Mouse (Mus musculus) C2C12 (cell line): ENCODE data around the gene Zfp618.

Experiments used
- CEBPB ChIP-seq: IDR thresholded peaks from one replicate; pipeline ENCODE4 v1.6.1; 2011; ENCODE audit warnings: low read depth, mild to moderate bottlenecking, control low read depth, moderate library complexity
- CTCF ChIP-seq: IDR thresholded peaks from one replicate; pipeline ENCODE4 v1.5.1; 2011; ENCODE audit not compliant: control insufficient read depth, insufficient read depth, insufficient read length
- MAX ChIP-seq: IDR thresholded peaks from one replicate; pipeline ENCODE4 v1.6.1; 2011; ENCODE audit warnings: mild to moderate bottlenecking, control low read depth
- MYOD1 ChIP-seq: IDR thresholded peaks from one replicate; pipeline ENCODE4 v1.6.1; 2011; ENCODE audit warnings: low read depth; ENCODE audit not compliant: control insufficient read depth, insufficient read length

- TF ChIP-seq CTCF (no peak), MYOD1 (no peak), MAX (no peak), CEBPB (no peak)
Observed at GRCm38 (mm10) chr4:63031240-63031639, 65.9 kb downstream of the Zfp618 start.
